Mouse (Mus musculus): Measurements from ENCODE around the gene Reg1.
"Not testable (repeated sequence)": the region's sequence is repeated elsewhere in the genome, so short reads cannot be mapped to it uniquely, and the experiment has no call there.

Gene Reg1

GRCm38 (mm10) chr6:78422411-78422810 lies at the start of gene Reg1:
Gene Reg1 (plus strand): TSS chr6:78422711.
- not testable (repeated sequence) for DNase-seq (ENCODE audit: low spot score)

GRCm38 (mm10) chr6:78378765-78379164 lies 43.7 kb upstream of the Reg1 start, which contains the start of gene Reg3d:
Gene Reg3d (minus strand): TSS chr6:78378865.
- DNase-seq (ENCODE audit: low spot score), result no peak

- DNase-seq (ENCODE audit: low spot score), result no peak
Observed at GRCm38 (mm10) chr6:78380409-78380808, 42.1 kb upstream of the Reg1 start, which contains the start of gene Reg3a. Gene Reg3a (plus strand): TSS chr6:78380709.

GRCm38 (mm10) chr6:78385609-78386008 lies 36.9 kb upstream of the Reg1 start:
- DNase-seq (ENCODE audit: low spot score), result no peak

- DNase-seq (ENCODE audit: low spot score), result not testable (repeated sequence)
Observed at GRCm38 (mm10) chr6:78395323-78395722, 27.2 kb upstream of the Reg1 start, which contains the start of gene Reg2. Gene Reg2 (plus strand): TSS chr6:78395623.

- DNase-seq (ENCODE audit: low spot score), result no peak
Observed at GRCm38 (mm10) chr6:78425497-78425896, 3.0 kb downstream of the Reg1 start.

GRCm38 (mm10) chr6:78447202-78447601 lies 24.7 kb downstream of the Reg1 start:
- no peak for DNase-seq (ENCODE audit: low spot score)

- no peak for DNase-seq (ENCODE audit: low spot score)
Observed at GRCm38 (mm10) chr6:78448409-78448808, 25.9 kb downstream of the Reg1 start.

GRCm38 (mm10) chr6:78452804-78453203 lies 30.3 kb downstream of the Reg1 start:
- no peak for DNase-seq (ENCODE audit: low spot score)

- DNase-seq (ENCODE audit: low spot score), result no peak
Observed at GRCm38 (mm10) chr6:78460191-78460825, 37.8 kb downstream of the Reg1 start.

GRCm38 (mm10) chr6:78462360-78462759 lies 39.8 kb downstream of the Reg1 start:
- DNase-seq (ENCODE audit: low spot score), result no peak

- DNase-seq (ENCODE audit: low spot score), result no peak
Observed at GRCm38 (mm10) chr6:78463266-78463665, 40.8 kb downstream of the Reg1 start.

GRCm38 (mm10) chr6:78468772-78469171 lies 46.3 kb downstream of the Reg1 start, which contains the start of gene Reg3g:
Gene Reg3g (minus strand): TSS chr6:78468872.
- DNase-seq (ENCODE audit: low spot score), result no peak

GRCm38 (mm10) chr6:78469287-78469686 lies 46.8 kb downstream of the Reg1 start:
- no peak for DNase-seq (ENCODE audit: low spot score)

Data from urinary bladder, postnatal 14 days (tissue).